Mouse (Mus musculus) T-helper 2 cell (primary cell): ENCODE data around the gene Tmem262.

Experiments
- in situ Hi-C: fragments of 300-600 bp; cut with MboI, MseI; formaldehyde crosslinking; loops from one replicate; pipeline ENCODE4 v1.15.1; 2025; ENCODE audit warnings: high pct_unique_total_duplicates

The Tmem262 gene

DNA sequence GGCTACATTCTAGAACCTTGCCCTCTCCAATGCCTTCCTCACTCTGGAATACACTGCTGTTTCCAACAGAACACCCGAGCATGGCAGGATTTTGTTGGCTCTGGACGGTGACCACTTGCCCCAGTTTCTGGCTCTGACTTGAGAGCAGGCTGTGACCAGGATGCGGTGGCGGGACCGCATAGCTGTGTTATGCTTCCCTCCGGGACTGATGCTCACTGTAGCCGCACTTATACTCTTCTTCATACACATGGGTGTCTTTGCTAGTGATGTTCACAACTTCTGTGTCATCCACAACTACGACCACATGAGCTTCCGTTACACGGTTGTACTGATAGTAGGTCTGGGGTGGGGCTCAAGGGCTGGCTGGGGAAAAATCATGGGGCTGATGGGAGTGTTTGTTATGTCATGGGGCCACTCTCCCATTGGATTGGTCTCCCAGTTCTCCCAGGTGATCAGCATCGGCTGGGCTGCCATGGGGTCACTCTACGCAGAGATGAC is at the start of gene Tmem262:
Gene Tmem262 (plus strand): TSS at position 51 of the 498 bp plus-strand sequence.
- in situ Hi-C loops = loop anchor here (10.0 kb wide), 1 partner anchor 1135 kb away; the partner anchor contains the start of gene Cox8a

- in situ Hi-C loops = loop anchor here (5.0 kb wide), 1 partner anchor 33 kb away; no protein-coding TSS in a partner anchor
These were observed 49.1 kb upstream of the Tmem262 start for GRCm38 (mm10) chr19:6030520-6031280.

DNA sequence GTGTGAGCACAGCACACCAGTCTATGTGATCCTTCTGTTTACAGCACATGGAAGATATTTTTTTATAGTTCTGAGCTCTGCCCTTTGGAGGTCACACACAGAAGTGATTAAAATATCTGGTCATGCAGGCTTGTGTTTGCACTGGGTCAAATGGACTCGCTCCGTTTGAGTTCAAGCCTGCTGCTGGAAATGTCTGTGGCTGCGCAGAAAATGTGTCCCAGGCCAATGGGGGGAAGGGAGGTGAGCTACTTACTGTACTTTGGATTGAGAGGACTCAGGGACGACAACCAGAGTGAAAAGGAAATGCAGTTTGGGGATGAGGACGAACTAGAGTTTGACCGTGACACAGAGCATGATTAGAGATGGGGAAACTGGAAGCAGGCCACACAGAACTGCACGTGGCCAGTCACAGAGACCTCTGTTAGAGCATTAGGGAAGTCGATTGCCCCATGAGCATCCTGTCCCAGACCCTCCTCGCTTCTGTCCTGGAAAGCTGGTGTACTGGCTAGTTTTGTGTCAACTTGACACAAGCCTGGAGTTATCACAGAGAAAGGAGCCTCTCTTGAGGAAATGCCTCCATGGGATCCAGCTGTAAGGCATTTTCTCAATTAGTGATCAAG is 43.8 kb upstream of the Tmem262 start:
- in situ Hi-C loops = no loop called here

DNA sequence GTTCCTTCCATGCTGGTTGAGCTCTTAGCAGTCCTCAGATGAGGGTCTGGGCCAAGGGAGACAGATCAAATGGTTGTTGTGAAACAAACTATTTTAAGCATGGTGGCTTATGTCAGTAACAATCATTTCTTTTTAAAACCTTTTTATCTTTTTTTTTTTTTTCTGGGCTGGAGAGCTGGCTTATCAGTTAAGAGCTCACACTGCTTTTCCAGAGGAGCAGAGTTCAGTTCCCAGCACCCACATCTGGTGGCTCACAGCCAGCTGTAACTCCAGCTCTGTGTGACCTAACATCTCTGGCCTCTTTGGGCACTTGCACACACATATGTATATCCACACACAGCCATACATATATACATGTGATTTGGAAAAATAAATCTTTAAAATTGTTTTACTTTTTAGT is 42.1 kb upstream of the Tmem262 start:
- in situ Hi-C loops = no loop called here

DNA sequence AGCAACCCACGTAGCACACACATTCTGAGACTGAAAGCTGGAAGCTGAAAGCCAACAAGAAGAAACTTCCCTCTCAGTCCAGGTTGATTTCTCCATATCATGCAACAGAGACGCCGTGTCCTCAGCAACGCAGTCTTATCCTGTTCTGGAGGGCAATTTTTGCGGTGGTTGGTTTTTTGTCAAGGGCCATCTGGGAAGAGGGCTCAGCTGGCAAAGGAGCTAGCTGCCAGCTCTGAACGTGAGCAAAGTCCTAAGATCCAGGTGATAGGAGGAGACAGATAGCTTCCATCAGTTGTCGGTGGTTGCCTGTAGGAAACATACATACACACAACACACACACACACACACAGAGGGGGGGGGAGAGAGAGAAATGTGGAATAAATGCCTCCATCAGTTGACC is 41.5 kb upstream of the Tmem262 start:
- in situ Hi-C loops = no loop called here

DNA sequence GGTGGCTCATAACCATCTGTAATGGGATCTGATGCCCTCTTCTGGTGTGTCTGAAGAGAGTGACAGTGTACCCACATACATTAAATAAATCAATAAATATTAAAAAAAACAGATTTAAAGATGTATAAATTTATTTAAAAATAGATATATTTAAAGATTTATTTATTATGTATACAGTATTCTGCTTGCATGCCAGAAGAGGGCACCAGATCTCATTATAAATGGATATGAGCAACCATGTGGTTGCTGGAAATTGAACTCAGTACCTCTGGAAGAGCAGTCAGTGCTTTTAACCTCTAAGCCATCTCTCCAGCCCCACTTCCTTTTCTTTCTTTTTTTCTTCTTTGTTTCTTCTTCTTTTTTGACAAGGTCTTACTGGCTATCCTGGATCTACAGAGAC is 39.8 kb upstream of the Tmem262 start:
- in situ Hi-C loops = loop anchor here (10.0 kb wide), 1 partner anchor 945 kb away; the partner anchor contains the start of gene Cnih2

- in situ Hi-C loops = loop anchor here (10.0 kb wide), 1 partner anchor 947 kb away; the partner anchor contains the start of gene Cnih2
These were observed 37.5 kb upstream of the Tmem262 start for GRCm38 (mm10) chr19:6042293-6042692.

DNA sequence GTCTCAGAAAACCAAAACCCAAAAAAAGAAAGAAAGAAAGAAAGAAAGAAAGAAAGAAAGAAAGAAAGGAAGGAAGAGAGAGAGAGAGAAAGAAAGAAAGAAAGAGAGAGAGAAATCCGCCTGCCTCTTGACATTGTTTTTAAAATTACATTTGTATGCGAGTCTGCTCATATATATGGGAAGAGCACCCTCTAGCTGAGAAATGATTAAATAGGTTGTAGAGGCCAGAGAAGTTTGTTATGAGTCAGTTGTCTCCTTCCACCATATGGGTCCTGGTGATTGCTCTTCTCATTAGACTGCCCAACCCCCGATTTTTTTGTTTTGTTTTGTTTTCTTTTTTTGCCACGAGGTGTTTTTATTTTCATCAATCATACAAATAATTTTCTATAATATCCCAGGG is 35.7 kb upstream of the Tmem262 start:
- in situ Hi-C loops = loop anchor here (10.0 kb wide), 1 partner anchor 949 kb away; the partner anchor contains the start of gene Cnih2

DNA sequence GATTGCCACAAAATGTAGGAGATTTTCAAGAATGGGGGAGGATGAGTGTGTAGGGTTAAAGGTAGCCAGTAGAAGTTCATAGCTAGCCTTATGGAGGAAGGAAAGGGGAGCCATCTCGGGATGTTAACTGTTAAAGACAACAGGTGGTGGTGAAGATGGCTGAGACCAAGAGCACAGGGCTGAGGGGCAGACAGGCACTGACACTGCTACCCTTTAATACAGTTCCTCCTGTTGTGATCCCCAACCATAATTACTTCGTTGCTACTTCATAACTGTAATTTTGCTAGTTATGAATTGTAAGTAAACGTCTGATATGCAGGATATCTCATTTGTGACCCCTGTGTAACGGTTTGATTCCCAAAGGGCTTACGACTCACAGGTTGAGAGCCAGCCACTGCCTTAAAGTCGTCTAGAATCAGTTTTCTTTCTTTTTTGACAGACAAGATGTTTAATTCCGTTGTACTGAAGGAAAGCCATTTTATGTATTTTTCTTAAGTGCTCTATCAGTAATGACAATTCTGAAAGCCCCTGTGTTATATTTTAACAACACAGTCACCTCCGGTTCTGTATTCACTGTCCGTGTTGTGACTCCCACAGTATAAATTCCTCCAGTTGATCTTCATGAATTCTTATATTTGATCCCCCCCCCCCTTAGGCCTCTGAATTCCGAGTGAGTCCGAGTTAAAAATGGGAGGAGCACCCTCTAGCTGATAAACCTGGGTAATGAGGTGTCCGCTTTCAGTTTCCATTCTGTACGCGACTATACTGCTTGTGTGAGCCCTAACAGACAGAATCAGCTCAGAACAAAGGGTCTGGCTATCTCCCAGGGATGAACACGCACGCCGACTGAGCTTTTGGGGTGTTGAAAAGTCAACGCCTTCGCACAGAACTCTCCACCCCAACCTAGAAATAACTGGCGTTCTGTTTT is 34.2 kb upstream of the Tmem262 start:
- in situ Hi-C loops = loop anchor here (10.0 kb wide), 1 partner anchor 951 kb away; the partner anchor contains the start of gene Cnih2

GRCm38 (mm10) chr19:6046294-6047153 is 33.3 kb upstream of the Tmem262 start, which contains the start of gene Syvn1:
TSS of gene Syvn1 (plus strand) at chr19:6046576.
- in situ Hi-C loops = loop anchor here (10.0 kb wide), 1 partner anchor 952 kb away; the partner anchor contains the start of gene Cnih2

DNA sequence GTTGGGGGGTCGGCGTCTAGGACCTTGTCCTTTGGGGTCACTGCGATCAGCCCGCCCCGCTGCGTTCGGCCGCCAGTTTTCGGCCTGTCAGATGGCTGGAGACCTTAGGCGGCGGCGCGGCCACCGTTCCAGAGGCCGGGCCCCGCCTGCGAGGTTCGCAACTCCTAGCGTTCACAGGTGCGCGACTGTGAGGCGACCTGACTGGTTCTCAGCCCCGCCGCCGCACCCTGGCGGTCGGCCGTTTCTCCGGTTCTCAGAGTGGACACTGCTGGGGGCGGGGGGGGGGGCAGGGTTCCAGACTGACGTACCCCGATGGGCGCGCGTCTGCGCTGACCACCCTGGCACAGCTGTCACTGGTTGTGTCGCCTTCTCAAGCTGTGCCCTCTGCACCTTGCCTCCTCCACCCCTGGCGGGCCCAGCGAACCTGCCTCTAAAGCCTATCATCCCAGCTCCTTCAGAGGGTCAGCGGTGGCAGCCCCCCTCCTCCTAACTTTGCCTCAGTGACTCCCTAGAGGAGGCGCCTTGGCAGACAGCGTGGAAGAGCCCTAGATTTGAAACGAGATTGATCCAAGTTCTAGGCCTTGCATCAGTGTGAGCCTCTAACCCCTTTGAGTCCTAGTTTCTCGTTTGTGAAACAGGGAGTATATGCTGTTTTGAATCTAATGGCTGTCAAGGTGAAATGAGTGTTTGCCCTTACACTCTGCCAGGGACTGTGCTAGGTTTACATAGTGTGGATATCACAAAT is 32.5 kb upstream of the Tmem262 start:
- in situ Hi-C loops = loop anchor here (10.0 kb wide), 1 partner anchor 953 kb away; the partner anchor contains the start of gene Cnih2

DNA sequence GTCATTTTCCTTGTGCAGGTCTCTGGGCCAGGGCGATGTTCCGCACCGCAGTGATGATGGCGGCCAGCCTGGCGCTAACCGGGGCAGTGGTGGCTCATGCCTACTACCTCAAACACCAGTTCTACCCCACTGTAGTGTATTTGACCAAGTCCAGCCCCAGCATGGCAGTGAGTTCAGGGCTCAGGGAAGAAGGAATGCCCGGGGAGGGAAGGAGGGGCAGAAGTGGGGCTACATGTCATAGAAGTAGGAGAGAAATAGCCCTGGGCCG is 32.0 kb upstream of the Tmem262 start:
- in situ Hi-C loops = loop anchor here (10.0 kb wide), 1 partner anchor 953 kb away; the partner anchor contains the start of gene Cnih2

- in situ Hi-C loops = loop anchor here (10.0 kb wide), 1 partner anchor 954 kb away; the partner anchor contains the start of gene Cnih2
These were observed 31.0 kb upstream of the Tmem262 start for GRCm38 (mm10) chr19:6048681-6049410.

DNA sequence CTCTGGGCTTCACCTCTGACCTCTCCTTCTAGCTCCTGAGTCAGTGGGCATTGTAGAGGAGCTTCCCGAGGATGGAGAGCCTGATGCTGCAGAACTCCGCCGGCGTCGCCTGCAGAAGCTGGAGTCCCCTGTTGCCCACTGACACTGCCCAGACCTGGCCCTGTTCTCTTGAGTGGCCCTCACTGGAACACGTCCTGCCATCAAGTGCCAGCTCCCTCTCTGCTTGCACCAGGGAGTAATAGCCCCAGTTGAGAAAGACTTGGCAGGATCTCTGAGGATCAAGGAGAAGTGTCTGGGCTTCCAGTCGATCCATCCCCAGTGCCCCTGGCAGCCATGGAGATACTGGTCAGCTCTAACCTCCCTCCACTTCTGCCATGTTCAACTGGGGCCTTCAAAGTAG is 27.3 kb upstream of the Tmem262 start:
- in situ Hi-C loops = no loop called here

DNA sequence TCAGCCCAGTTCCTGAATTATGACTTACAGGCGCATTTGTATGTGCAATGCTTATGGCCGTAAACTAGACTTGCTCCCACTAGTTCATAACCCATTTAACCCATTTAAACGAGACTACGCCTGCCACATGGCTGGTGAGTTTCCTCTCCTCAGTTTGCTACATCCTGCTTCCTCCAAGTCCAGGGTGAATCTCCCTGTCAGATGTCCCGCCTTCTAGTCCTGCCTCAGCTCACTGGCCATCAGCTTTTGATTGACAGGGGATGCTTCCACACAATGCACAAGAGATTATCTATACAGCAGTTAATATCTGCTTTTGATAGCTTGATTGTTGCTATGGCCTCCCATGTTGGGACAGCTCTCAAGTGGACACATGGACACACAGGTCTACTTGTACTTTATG is 25.5 kb upstream of the Tmem262 start:
- in situ Hi-C loops = no loop called here

GRCm38 (mm10) chr19:6056696-6057095 is 23.1 kb upstream of the Tmem262 start:
- in situ Hi-C loops = loop anchor here (5.0 kb wide), 1 partner anchor 61 kb away; the partner anchor contains the start of gene Sac3d1

- in situ Hi-C loops = loop anchor here (5.0 kb wide), 1 partner anchor 60 kb away; the partner anchor contains the start of gene Sac3d1
These were observed 22.3 kb upstream of the Tmem262 start, which contains the start of the genes Mrpl49 and Fau for GRCm38 (mm10) chr19:6057313-6058096. TSS of gene Mrpl49 (minus strand) at chr19:6057785. TSS of gene Fau (plus strand) at chr19:6057844.

- in situ Hi-C loops = loop anchor here (5.0 kb wide), 1 partner anchor 59 kb away; the partner anchor contains the start of gene Sac3d1
These were observed 21.3 kb upstream of the Tmem262 start for GRCm38 (mm10) chr19:6058513-6058912.
